Mouse (Mus musculus): Measurements from ENCODE around the gene Tiam1.

The Tiam1 gene

GRCm38 (mm10) chr16:90052905-90053519, 90.6 kb downstream of the Tiam1 start:
- in situ Hi-C loops (cut with MboI, MseI) = no loop called here

- in situ Hi-C loops (cut with MboI, MseI) = no loop called here
These were observed 91.2 kb downstream of the Tiam1 start for GRCm38 (mm10) chr16:90052409-90052808.

- in situ Hi-C loops (cut with MboI, MseI) = no loop called here
These were observed 92.5 kb downstream of the Tiam1 start for GRCm38 (mm10) chr16:90051051-90051450.

- in situ Hi-C loops (cut with MboI, MseI) = no loop called here
These were observed 95.7 kb downstream of the Tiam1 start for GRCm38 (mm10) chr16:90047841-90048240.

GRCm38 (mm10) chr16:90046494-90047158, 96.9 kb downstream of the Tiam1 start:
- in situ Hi-C loops (cut with MboI, MseI) = no loop called here

- in situ Hi-C loops (cut with MboI, MseI) = no loop called here
These were observed 98.0 kb downstream of the Tiam1 start for GRCm38 (mm10) chr16:90045611-90046010.

- in situ Hi-C loops (cut with MboI, MseI) = no loop called here
These were observed 99.4 kb downstream of the Tiam1 start for GRCm38 (mm10) chr16:90044004-90044754.

- in situ Hi-C loops (cut with MboI, MseI) = no loop called here
These were observed 100.7 kb downstream of the Tiam1 start for GRCm38 (mm10) chr16:90042874-90043273.

GRCm38 (mm10) chr16:90042386-90042785, 101.2 kb downstream of the Tiam1 start:
- in situ Hi-C loops (cut with MboI, MseI) = no loop called here

GRCm38 (mm10) chr16:90040771-90041364, 102.7 kb downstream of the Tiam1 start:
- in situ Hi-C loops (cut with MboI, MseI) = no loop called here

GRCm38 (mm10) chr16:90035595-90036110, 107.9 kb downstream of the Tiam1 start:
- in situ Hi-C loops (cut with MboI, MseI) = no loop called here

GRCm38 (mm10) chr16:90030355-90030754, 113.2 kb downstream of the Tiam1 start:
- in situ Hi-C loops (cut with MboI, MseI) = no loop called here

GRCm38 (mm10) chr16:90027886-90028285, 115.7 kb downstream of the Tiam1 start:
- in situ Hi-C loops (cut with MboI, MseI) = loop anchor here (10.0 kb wide), 1 partner anchor 57 kb away; no protein-coding TSS in a partner anchor

GRCm38 (mm10) chr16:90025526-90026172, 117.9 kb downstream of the Tiam1 start:
- in situ Hi-C loops (cut with MboI, MseI) = loop anchor here (10.0 kb wide), 1 partner anchor 59 kb away; no protein-coding TSS in a partner anchor

- in situ Hi-C loops (cut with MboI, MseI) = loop anchor here (10.0 kb wide), 1 partner anchor 61 kb away; no protein-coding TSS in a partner anchor
These were observed 119.9 kb downstream of the Tiam1 start for GRCm38 (mm10) chr16:90023665-90024010.

- in situ Hi-C loops (cut with MboI, MseI) = loop anchor here (10.0 kb wide), 1 partner anchor 62 kb away; no protein-coding TSS in a partner anchor
These were observed 120.5 kb downstream of the Tiam1 start for GRCm38 (mm10) chr16:90022932-90023664.

- in situ Hi-C loops (cut with MboI, MseI) = no loop called here
These were observed 127.5 kb downstream of the Tiam1 start for GRCm38 (mm10) chr16:90016046-90016445.

- in situ Hi-C loops (cut with MboI, MseI) = no loop called here
These were observed 129.0 kb downstream of the Tiam1 start for GRCm38 (mm10) chr16:90014596-90014995.

- in situ Hi-C loops (cut with MboI, MseI) = no loop called here
These were observed 131.9 kb downstream of the Tiam1 start for GRCm38 (mm10) chr16:90011521-90012181.

GRCm38 (mm10) chr16:90008504-90008903, 135.1 kb downstream of the Tiam1 start:
- in situ Hi-C loops (cut with MboI, MseI) = no loop called here
